Mouse (Mus musculus): ENCODE measurements around the gene Cmya5.

Cmya5 gene

DNA sequence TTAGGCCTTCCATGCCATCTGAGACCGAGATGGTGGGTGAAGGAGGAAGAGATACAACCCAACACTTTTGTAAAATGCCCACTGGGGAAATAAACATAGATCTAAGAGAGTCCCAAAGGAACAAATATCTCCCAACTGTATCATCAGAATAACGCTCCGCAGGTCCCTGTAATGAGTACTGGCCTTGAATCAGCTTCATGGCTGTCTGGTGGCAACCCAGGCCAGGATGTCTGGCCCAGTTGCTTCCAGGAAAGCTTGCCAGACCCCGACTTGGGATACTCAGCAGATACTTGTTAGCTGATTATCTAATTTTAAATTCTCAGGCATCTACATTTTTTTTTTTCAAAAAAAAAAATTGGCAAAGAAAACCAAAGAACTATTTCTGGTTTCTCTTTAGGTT lies 138.2 kb downstream of the Cmya5 start:
- no peak overlapping the region for H3K4me3 ChIP-seq (replicated peaks; ENCODE audit: low read length)
- H3K9me3 ChIP-seq (ENCODE audit: low read length) = no peaks in the 10 kb centered on the region
- H3K36me3 ChIP-seq (ENCODE audit: insufficient read depth, low read length) = no peaks in the 10 kb centered on the region
- no peaks in the 10 kb centered on the region for H3K4me1 ChIP-seq (replicated peaks; ENCODE audit: low read depth, low read length)
- no peak for TF ChIP-seq NANOG (IDR thresholded peaks at IDR 0.05; ENCODE audit: borderline replicate concordance, low read length)
- no peak for TF ChIP-seq POU5F1 (IDR thresholded peaks at IDR 0.05; ENCODE audit: borderline replicate concordance, low read length)
- no peak for TF ChIP-seq CTCF (conservative IDR thresholded peaks at IDR 0.05; ENCODE audit: low read length)
- no peaks in the 10 kb centered on the region for H3K27me3 ChIP-seq (ENCODE audit: insufficient read depth, low read length)

DNA sequence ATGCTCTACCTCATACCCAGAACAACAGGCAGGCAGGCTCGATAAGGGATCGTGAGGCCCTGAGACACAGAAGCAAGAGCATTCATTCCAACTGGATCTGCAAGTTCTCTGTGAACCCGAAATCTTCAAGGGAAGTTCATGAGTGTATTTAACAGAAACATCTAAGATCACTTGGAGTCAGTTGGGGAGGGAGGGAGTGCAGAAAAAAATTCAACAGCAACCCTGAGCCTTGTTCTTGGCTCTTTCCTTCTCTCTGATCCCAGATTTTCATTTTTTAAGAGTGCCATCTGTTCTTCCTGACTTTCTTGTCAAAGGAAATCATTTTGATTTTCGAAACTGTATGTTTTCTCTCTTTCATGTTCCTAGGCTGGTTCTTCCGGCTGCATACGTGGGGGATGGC lies 140.5 kb downstream of the Cmya5 start:
- Histone ChIP-seq H3K36me3 (ENCODE audit: insufficient read depth, low read length) (no peaks in the 10 kb centered on the region), H3K4me3 (replicated peaks; ENCODE audit: low read length) (no peak overlapping the region), H3K9me3 (ENCODE audit: low read length) (no peaks in the 10 kb centered on the region), H3K27me3 (ENCODE audit: insufficient read depth, low read length) (0 out of 2 replicates have a peak, but pooled peaks cover 5% of the 10 kb centered on the region), H3K4me1 (replicated peaks; ENCODE audit: low read depth, low read length) (no peaks in the 10 kb centered on the region)
- TF ChIP-seq NANOG (IDR thresholded peaks at IDR 0.05; ENCODE audit: borderline replicate concordance, low read length) (no peak), CTCF (conservative IDR thresholded peaks at IDR 0.05; ENCODE audit: low read length) (no peak), POU5F1 (IDR thresholded peaks at IDR 0.05; ENCODE audit: borderline replicate concordance, low read length) (no peak)

DNA sequence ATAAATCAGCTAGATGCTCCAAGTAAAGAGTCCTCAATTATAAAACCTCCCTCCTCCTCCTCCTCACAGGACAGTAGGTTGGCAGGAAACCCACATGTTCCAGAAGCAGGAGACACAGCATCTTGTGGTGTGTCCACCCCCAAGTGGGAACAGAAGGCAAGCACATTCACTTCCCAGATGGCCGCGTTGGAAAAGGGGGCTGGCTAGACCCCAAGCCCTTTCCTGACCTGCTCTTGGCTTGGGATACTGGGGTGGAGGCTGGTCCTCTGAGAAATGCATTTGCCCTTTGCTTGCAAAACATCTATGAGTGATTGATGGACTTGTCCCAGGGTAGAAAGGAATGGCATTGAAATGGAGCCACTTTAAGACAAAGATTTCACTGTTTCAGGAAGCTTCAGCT lies 142.1 kb downstream of the Cmya5 start:
- no peaks in the 10 kb centered on the region for H3K9me3 ChIP-seq (ENCODE audit: low read length)

DNA sequence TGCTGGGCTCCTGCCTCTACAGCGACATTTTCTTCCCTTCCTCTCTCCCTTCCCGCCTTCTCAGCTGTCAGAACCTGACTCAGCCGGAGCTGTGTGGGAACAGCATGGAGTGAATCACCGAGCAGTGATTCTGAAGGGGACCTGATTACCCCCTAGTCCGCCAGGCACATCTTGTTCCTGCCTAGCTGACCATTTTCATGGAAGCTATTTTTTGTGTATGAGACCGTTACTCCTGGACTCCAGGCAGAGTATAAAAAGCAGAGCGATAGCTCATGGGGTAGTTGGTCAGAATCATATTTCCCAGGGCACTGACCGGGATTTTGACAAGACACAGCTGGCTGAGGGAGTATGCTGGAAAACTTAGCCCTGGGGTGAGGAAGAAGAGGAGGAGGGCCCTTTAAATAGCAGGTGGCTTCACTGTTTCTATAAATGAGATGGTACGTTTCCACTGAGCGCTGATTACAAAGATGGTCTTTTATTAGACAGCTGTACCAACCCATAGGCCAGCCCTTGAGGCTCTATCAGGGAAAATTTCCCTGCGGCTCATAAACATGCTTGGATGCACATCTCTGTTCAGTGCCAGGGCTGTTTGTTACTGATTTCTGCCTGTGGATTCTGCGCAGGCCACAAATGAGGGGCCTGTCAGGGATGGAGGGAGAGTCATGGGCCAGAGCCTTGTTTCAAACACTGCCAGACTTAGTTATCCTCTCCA lies 143.7 kb downstream of the Cmya5 start:
- H3K4me3 ChIP-seq (replicated peaks; ENCODE audit: low read length) = no peak overlapping the region
- H3K36me3 ChIP-seq (ENCODE audit: insufficient read depth, low read length) = no peaks in the 10 kb centered on the region
- no peaks in the 10 kb centered on the region for H3K4me1 ChIP-seq (replicated peaks; ENCODE audit: low read depth, low read length)
- no peaks in the 10 kb centered on the region for H3K9me3 ChIP-seq (ENCODE audit: low read length)
- H3K27me3 ChIP-seq (ENCODE audit: insufficient read depth, low read length) = 0 out of 2 replicates have a peak, but pooled peaks cover 5% of the 10 kb centered on the region
- TF ChIP-seq POU5F1 (IDR thresholded peaks at IDR 0.05; ENCODE audit: borderline replicate concordance, low read length) = no peak

More for the DNA sequence above, 142.1 kb downstream of the Cmya5 start:
- TF ChIP-seq NANOG (IDR thresholded peaks at IDR 0.05; ENCODE audit: borderline replicate concordance, low read length) (no peak), CTCF (conservative IDR thresholded peaks at IDR 0.05; ENCODE audit: low read length) (no peak), POU5F1 (IDR thresholded peaks at IDR 0.05; ENCODE audit: borderline replicate concordance, low read length) (no peak)
- Histone ChIP-seq H3K4me1 (replicated peaks; ENCODE audit: low read depth, low read length) (no peaks in the 10 kb centered on the region), H3K36me3 (ENCODE audit: insufficient read depth, low read length) (no peaks in the 10 kb centered on the region), H3K4me3 (replicated peaks; ENCODE audit: low read length) (no peak overlapping the region), H3K27me3 (ENCODE audit: insufficient read depth, low read length) (0 out of 2 replicates have a peak, but pooled peaks cover 5% of the 10 kb centered on the region)

DNA sequence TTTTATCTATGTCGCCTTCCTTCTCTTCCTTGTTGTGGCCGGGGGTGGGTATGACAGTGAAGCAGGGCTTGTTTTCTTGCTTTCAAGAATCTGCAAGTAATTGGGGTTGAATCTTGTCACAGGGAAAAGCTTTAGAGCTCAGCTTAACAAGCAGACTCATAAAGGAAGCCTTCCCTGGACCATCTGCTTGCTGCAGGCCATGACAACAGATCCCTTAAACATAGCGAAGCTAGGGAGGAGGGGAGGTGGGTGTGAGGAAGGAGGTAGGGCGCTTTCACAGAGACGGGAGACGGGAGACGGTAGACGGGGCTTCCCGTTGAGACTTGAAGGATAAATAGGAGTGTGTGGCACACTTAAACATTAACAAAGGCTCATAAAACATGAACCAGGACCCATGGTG lies 144.7 kb downstream of the Cmya5 start:
- Histone ChIP-seq H3K4me3 (replicated peaks; ENCODE audit: low read length) (no peak overlapping the region), H3K9me3 (ENCODE audit: low read length) (no peaks in the 10 kb centered on the region), H3K36me3 (ENCODE audit: insufficient read depth, low read length) (no peaks in the 10 kb centered on the region), H3K27me3 (ENCODE audit: insufficient read depth, low read length) (0 out of 2 replicates have a peak, but pooled peaks cover 5% of the 10 kb centered on the region), H3K4me1 (replicated peaks; ENCODE audit: low read depth, low read length) (no peaks in the 10 kb centered on the region)
- TF ChIP-seq NANOG (IDR thresholded peaks at IDR 0.05; ENCODE audit: borderline replicate concordance, low read length) (no peak), POU5F1 (IDR thresholded peaks at IDR 0.05; ENCODE audit: borderline replicate concordance, low read length) (no peak), CTCF (conservative IDR thresholded peaks at IDR 0.05; ENCODE audit: low read length) (no peak)

DNA sequence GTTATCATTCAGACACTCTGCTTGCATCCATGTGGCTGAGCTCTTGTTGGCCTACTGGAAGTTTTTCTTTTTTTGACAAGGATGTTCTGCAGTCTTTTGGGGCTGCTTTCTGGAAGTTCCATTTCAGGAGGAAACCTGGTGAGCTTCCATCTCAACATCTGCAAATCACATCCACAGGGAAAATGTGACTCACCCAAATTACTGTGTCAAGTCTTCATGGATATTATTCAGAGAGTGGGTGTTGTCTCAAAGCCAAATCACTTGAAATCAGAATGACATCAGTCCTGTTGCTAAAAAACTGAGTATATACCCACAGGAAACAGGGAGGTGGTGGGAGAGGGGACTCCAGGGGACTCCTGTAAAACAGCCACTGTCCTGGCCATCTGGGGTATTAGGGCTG lies 149.8 kb downstream of the Cmya5 start:
- Histone ChIP-seq H3K4me3 (replicated peaks; ENCODE audit: low read length) (no peak overlapping the region), H3K36me3 (ENCODE audit: insufficient read depth, low read length) (no peaks in the 10 kb centered on the region), H3K27me3 (ENCODE audit: insufficient read depth, low read length) (no peaks in the 10 kb centered on the region), H3K9me3 (ENCODE audit: low read length) (no peaks in the 10 kb centered on the region), H3K4me1 (replicated peaks; ENCODE audit: low read depth, low read length) (peaks cover 6% of the 10 kb centered on the region; the same call in 1 of the 2 replicates)
- no peak for TF ChIP-seq CTCF (conservative IDR thresholded peaks at IDR 0.05; ENCODE audit: low read length)
- TF ChIP-seq NANOG (IDR thresholded peaks at IDR 0.05; ENCODE audit: borderline replicate concordance, low read length) = no peak
- no peak for TF ChIP-seq POU5F1 (IDR thresholded peaks at IDR 0.05; ENCODE audit: borderline replicate concordance, low read length)

DNA sequence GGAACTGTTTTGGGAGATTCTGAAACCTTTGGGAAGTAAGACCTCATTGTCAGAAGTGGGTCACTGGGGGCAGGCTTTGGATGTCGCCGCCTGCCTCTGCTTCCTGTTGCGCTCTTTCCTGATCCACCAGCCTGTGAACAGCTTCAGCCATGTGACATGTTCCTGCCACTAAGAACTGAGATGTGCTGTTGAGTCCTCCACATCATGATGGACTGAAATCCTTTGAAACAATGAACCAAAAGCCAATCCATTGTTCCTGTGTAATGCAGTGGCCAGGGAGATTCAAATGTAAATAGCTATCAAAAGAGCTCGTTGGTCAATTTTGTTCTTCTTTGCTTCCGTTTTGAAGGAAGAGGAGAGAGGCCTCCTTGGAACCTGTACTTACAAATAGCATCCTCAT lies 151.7 kb downstream of the Cmya5 start:
- Histone ChIP-seq H3K9me3 (ENCODE audit: low read length) (no peaks in the 10 kb centered on the region), H3K4me3 (replicated peaks; ENCODE audit: low read length) (no peak overlapping the region), H3K4me1 (replicated peaks; ENCODE audit: low read depth, low read length) (peaks cover 6% of the 10 kb centered on the region; the same call in 1 of the 2 replicates), H3K36me3 (ENCODE audit: insufficient read depth, low read length) (no peaks in the 10 kb centered on the region), H3K27me3 (ENCODE audit: insufficient read depth, low read length) (peaks cover 3% of the 10 kb centered on the region; the same call in 1 of the 2 replicates)
- no peak for TF ChIP-seq CTCF (conservative IDR thresholded peaks at IDR 0.05; ENCODE audit: low read length)
- TF ChIP-seq NANOG (IDR thresholded peaks at IDR 0.05; ENCODE audit: borderline replicate concordance, low read length) = peak; percentile 45; the same call in 1 of the 2 replicates
- no peak for TF ChIP-seq POU5F1 (IDR thresholded peaks at IDR 0.05; ENCODE audit: borderline replicate concordance, low read length)
